Mouse (Mus musculus) intestine, embryonic 14.5 days (tissue): ENCODE measurements around the gene Tns2. TPM values are rescaled to one million over a fixed set of nuclear protein-coding genes. Genes with fewer than 3 reads are reported as not detected.

Source experiments
- ATAC-seq: fragments of 200-750 bp; cut with Nextera tagmentation; replicated peaks from 2 replicates; pipeline ENCODE4 v1.8.0; 2017; ENCODE audit warnings: low read depth, moderate number of reproducible peaks, moderate TSS enrichment, moderate library complexity; ENCODE audit not compliant: low FRiP score, low TSS enrichment
- DNase-seq: peaks from one replicate; pipeline ENCODE4 v3.0.0-alpha.2; 2018; ENCODE audit warnings: low spot score
- H3K27ac ChIP-seq: fragments of 300-500 bp; sonication (generic); 2 replicates; pipeline ENCODE4 v1.5.1; 2014; ENCODE audit warnings: low read depth, mild to moderate bottlenecking, control low read depth
- H3K27me3 ChIP-seq: fragments of 300-500 bp; sonication (generic); replicated peaks from 2 replicates; pipeline ENCODE4 v1.6.1; 2014; ENCODE audit warnings: low read length, control low read depth; ENCODE audit not compliant: control insufficient read depth, insufficient read depth
- H3K36me3 ChIP-seq: fragments of 300-500 bp; sonication (generic); 2 replicates; pipeline ENCODE4 v1.6.1; 2014; ENCODE audit warnings: low read length, control low read depth; ENCODE audit not compliant: control insufficient read depth, insufficient read depth
- H3K4me1 ChIP-seq: fragments of 300-500 bp; sonication (generic); replicated peaks from 2 replicates; pipeline ENCODE4 v1.6.1; 2014; ENCODE audit warnings: low read length, control low read depth, mixed read lengths; ENCODE audit not compliant: control insufficient read depth, insufficient read depth
- H3K4me2 ChIP-seq: fragments of 300-500 bp; sonication (generic); 2 replicates; pipeline ENCODE4 v1.6.1; 2014; ENCODE audit warnings: low read length
- H3K4me3 ChIP-seq: fragments of 300-500 bp; sonication (generic); 2 replicates; pipeline ENCODE4 v1.5.1; 2014; ENCODE audit warnings: low read depth, low read length, control low read depth, mixed read lengths
- H3K9ac ChIP-seq: fragments of 300-500 bp; sonication (generic); 2 replicates; pipeline ENCODE4 v1.6.1; 2014; ENCODE audit warnings: mild to moderate bottlenecking, low read length
- H3K9me3 ChIP-seq: fragments of 300-500 bp; sonication (generic); 2 replicates; pipeline ENCODE4 v1.6.1; 2016; ENCODE audit warnings: low read length, control low read depth; ENCODE audit not compliant: control insufficient read depth
- WGBS: fragments of 180-500 bp; shearing (Covaris S2); extraction: QIAGEN DNeasy Blood & Tissue Kit; methylation state at CpG from one replicate; pipeline ENCODE4 v1.1.7; 2014; 5-methylcytosine and 5-hydroxymethylcytosine counted together
- polyA plus RNA-seq: library from polyadenylated mRNA; unstranded; fragments of >200 nt; fragmentation: Nextera tagmentation; extraction: Ambion mirVana; gene quantifications from 2 replicates; pipeline ENCODE4 v1.2.1, GENCODE M21; 2014

Gene Tns2
- polyA plus RNA-seq, 1 experiment from 2014 or later = 41.5 TPM

GRCm38 (mm10) chr15:102119121-102119830 lies 19.1 kb downstream of the Tns2 start:
- H3K4me1 ChIP-seq = peaks cover 8% of the 10 kb centered on the region; the same call in 1 of the 2 replicates
- no peak overlapping the region for H3K27ac ChIP-seq
- no peak overlapping the region for H3K4me3 ChIP-seq
- H3K27me3 ChIP-seq = no peaks in the 10 kb centered on the region
- no peak overlapping the region for H3K4me2 ChIP-seq
- DNase-seq (no peak), ATAC-seq (no peak)
- WGBS = 71% methylated on average over 8 of the region's 8 CpGs
- H3K9me3 ChIP-seq = no peaks in the 10 kb centered on the region
- peaks cover 74% of the 10 kb centered on the region for H3K36me3 ChIP-seq
- H3K9ac ChIP-seq = no peak overlapping the region

- Histone ChIP-seq H3K9me3 (no peaks in the 10 kb centered on the region), H3K27ac (no peak overlapping the region), H3K36me3 (peaks cover 71% of the 10 kb centered on the region), H3K4me2 (no peak overlapping the region), H3K27me3 (no peaks in the 10 kb centered on the region), H3K9ac (no peak overlapping the region), H3K4me1 (peaks cover 8% of the 10 kb centered on the region; the same call in 1 of the 2 replicates), H3K4me3 (no peak overlapping the region)
- ATAC-seq (no peak), DNase-seq (no peak)
- 91% methylated on average over 2 of the region's 2 CpGs for WGBS
Measured at GRCm38 (mm10) chr15:102119831-102120170, 19.6 kb downstream of the Tns2 start.

- no peak overlapping the region for H3K4me3 ChIP-seq
- DNase-seq (no peak), ATAC-seq (no peak)
- H3K27ac ChIP-seq = no peak overlapping the region
- H3K9me3 ChIP-seq = no peaks in the 10 kb centered on the region
- H3K4me1 ChIP-seq = peaks cover 8% of the 10 kb centered on the region; the same call in 1 of the 2 replicates
- no peak overlapping the region for H3K4me2 ChIP-seq
- H3K36me3 ChIP-seq = peaks cover 69% of the 10 kb centered on the region
- WGBS = 69% methylated on average over 5 of the region's 5 CpGs
- no peaks in the 10 kb centered on the region for H3K27me3 ChIP-seq
- H3K9ac ChIP-seq = no peak overlapping the region
Measured at GRCm38 (mm10) chr15:102120530-102120929, 20.3 kb downstream of the Tns2 start.

DNA sequence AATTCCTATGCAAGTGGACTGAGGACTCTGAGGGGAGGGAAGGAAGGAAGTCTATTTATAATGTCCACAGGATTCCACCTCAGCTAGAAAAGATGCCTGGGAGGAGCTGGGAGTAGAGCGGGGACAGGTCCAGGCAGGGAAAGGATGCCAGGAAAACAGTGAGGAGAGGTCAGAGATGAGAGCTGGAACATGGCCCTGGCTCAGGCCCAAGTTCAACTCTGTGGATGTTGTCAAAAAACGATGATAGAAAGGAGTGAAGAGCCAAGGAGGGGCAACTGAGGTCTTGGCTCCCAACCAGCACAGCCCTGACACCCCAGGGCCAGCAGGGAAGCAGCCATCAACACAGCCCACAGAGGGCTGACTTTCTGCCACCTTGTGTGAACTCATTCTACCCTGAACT lies 26.1 kb downstream of the Tns2 start:
- Histone ChIP-seq H3K4me3 (no peak overlapping the region), H3K27ac (no peak overlapping the region), H3K9ac (no peak overlapping the region), H3K36me3 (peaks cover 67% of the 10 kb centered on the region), H3K27me3 (no peaks in the 10 kb centered on the region), H3K9me3 (no peaks in the 10 kb centered on the region), H3K4me2 (no peak overlapping the region), H3K4me1 (no peaks in the 10 kb centered on the region)
- no peak for DNase-seq
- no peak for ATAC-seq
- 80% methylated on average over 2 of the region's 2 CpGs for WGBS

GRCm38 (mm10) chr15:102133314-102133713 lies 33.1 kb downstream of the Tns2 start:
- 71% methylated on average over 9 of the region's 9 CpGs for WGBS
- H3K9ac ChIP-seq = no peak overlapping the region
- no peak overlapping the region for H3K27ac ChIP-seq

DNA sequence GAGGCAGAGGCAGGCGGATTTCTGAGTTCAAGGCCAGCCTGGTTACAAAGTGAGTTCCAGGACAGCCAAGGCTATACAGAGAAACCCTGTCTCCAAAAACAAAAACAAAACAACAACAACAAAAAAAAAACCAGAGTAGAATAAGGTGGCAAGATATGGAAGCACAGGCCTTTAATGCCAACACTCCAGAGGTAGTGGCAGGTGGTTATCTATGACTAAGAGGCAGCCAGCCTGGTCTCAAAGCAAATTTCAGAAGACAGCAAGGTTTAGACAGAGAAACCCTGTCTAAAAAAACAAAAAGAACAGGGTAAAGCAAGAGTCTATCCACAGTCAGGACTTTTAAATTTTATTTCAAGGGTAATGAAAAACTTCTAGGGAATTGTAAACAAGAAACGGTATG lies 34.5 kb downstream of the Tns2 start:
- peaks cover 34% of the 10 kb centered on the region for H3K36me3 ChIP-seq
- WGBS = 69% methylated on average over 2 of the region's 2 CpGs
- H3K27ac ChIP-seq = no peak overlapping the region
- ATAC-seq (no peak), DNase-seq (no peak)
- H3K4me2 ChIP-seq = peak overlapping the region; percentile 78
- peaks cover 12% of the 10 kb centered on the region for H3K4me1 ChIP-seq
- H3K4me3 ChIP-seq = no peak overlapping the region
- no peak overlapping the region for H3K9ac ChIP-seq
- H3K27me3 ChIP-seq = no peaks in the 10 kb centered on the region
- no peaks in the 10 kb centered on the region for H3K9me3 ChIP-seq

More at GRCm38 (mm10) chr15:102133314-102133713, 33.1 kb downstream of the Tns2 start:
- Histone ChIP-seq H3K36me3 (peaks cover 48% of the 10 kb centered on the region), H3K9me3 (no peaks in the 10 kb centered on the region), H3K4me1 (peaks cover 12% of the 10 kb centered on the region), H3K4me2 (no peak overlapping the region), H3K27me3 (no peaks in the 10 kb centered on the region), H3K4me3 (no peak overlapping the region)
- no peak for DNase-seq
- ATAC-seq = no peak

DNA sequence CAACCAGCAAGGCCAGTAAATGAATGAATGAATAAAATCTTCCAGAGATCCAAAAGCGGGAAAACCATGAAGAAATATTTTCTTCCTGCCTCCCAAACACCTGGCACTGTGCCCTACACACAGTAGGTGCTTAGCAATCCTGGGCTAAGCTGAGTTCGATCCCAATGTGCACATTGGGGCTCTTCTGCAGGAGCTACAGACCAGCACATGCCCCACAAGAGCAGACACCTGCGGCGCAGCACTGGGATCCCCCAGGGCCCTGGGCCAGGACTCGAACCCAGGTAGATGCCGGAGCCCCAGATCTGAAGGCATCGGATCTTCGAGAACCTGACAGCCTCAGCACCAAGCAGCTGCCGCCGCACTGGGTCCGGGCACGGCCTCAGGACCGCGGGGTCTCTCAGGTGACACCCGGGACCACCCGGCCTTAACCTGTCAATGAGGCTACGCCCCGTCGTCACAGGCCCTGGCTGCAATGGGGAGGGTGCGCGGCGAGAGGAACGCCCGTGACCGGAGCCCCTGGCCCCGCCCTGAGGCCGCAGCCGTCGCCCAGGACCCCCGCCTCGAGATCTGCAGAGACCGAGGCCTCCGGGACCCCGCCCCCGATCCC lies 35.4 kb downstream of the Tns2 start:
- H3K27ac ChIP-seq = peak overlapping the region; percentile 72; the same call in 1 of the 2 replicates
- 3% methylated on average over 35 of the region's 35 CpGs for WGBS
- H3K4me2 ChIP-seq = peak overlapping the region; percentile 78
- H3K9ac ChIP-seq = peak overlapping the region; percentile 74
- peaks cover 12% of the 10 kb centered on the region for H3K4me1 ChIP-seq
- H3K9me3 ChIP-seq = no peaks in the 10 kb centered on the region
- peak overlapping the region; percentile 85 for H3K4me3 ChIP-seq
- peak; percentile 78 for ATAC-seq
- peaks cover 25% of the 10 kb centered on the region for H3K36me3 ChIP-seq
- no peaks in the 10 kb centered on the region for H3K27me3 ChIP-seq
- DNase-seq = no peak

GRCm38 (mm10) chr15:102136129-102136758 lies 36.0 kb downstream of the Tns2 start, which contains the start of gene Spryd3:
Spryd3 (minus strand) TSS chr15:102136234.
- Histone ChIP-seq H3K4me3 (peak within 1 kb of the TSS; percentile 85), H3K9ac (peak within 1 kb of the TSS; percentile 74), H3K4me2 (peak within 1 kb of the TSS; percentile 78), H3K27me3 (no peaks in the 10 kb centered on the region), H3K27ac (peak within 1 kb of the TSS; percentile 72), H3K36me3 (peaks cover 19% of the 10 kb centered on the region), H3K4me1 (peaks cover 12% of the 10 kb centered on the region), H3K9me3 (no peaks in the 10 kb centered on the region)
- 1% methylated on average over 49 of the region's 50 CpGs for WGBS
- DNase-seq = peak; percentile 99
- ATAC-seq = peak; percentile 98
